Mouse (Mus musculus) c-Kit-positive CD71-positive TER-119-negative erythroid progenitor cells, embryonic 14.5 days (primary cell): ENCODE data around the gene 4930544D05Rik.
"Not testable (repeated sequence)": the region's sequence is repeated elsewhere in the genome, so short reads cannot be mapped to it uniquely, and the experiment has no call there.

Experiments used
- DNase-seq: peaks from one replicate; pipeline ENCODE4 v3.0.0-alpha.2; 2013; ENCODE audit warnings: low read depth

Gene 4930544D05Rik

GRCm38 (mm10) chr11:70615516-70616093 is at the start of gene 4930544D05Rik:
4930544D05Rik (plus strand) TSS chr11:70615848.
- DNase-seq, result no peak

DNA sequence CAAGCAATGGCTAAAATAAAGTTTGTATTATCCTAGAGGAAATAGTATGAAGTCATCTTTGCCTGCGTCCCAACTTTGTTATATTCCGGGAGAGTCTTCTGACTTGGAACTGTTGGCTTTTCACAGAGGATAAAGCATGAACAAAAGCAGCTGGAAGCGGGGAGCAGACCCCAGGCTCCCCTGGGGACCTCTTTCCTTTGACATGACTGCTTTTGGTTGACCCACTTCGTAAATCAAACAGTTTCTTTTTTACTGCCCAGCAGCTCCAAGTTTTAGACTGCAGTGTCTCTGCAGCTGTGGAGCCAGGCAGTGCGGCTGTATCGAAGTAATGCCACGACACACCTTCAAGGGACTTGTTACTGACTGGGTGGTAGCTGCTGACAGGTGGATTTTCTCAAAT is 49.1 kb upstream of the 4930544D05Rik start:
- DNase-seq, result no peak

DNA sequence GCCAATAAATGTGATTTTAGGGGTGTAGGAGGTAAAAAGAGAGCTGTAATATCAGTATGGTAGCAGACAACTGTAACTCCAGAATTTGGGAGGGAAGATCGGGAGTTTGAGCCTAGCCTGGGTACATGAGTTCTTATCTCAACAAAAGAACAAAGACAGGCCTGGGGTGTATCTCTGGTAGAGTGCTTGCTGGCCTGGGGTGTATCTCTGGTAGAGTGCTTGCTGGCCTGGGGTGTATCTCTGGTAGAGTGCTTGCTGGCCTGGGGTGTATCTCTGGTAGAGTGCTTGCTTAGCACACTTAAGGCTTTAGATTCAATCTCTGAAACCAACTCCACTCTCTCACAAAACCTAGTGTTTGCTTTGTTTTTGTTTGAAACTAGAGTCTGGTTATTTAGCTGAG is 45.0 kb upstream of the 4930544D05Rik start:
- not testable (repeated sequence) for DNase-seq

DNA sequence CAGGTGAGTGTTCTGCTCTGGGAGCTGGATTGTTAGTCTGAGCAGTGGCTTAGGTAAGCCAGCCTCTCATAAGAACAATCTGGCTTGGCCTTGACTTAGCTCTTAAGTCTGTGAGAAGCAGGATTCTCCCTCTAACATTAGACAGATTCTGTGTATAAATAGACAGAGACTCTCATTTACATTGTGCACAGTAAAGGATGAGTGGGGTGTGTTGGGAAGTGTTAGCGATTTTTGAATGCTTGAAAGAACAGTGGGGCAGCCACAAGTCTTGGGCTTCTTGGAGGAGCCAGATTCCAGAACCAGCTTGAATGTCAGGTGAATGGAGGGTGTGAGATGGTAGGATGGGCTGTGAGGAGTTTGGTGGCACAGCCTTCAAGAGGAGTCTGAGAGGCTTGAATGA is 44.0 kb upstream of the 4930544D05Rik start:
- no peak for DNase-seq

DNA sequence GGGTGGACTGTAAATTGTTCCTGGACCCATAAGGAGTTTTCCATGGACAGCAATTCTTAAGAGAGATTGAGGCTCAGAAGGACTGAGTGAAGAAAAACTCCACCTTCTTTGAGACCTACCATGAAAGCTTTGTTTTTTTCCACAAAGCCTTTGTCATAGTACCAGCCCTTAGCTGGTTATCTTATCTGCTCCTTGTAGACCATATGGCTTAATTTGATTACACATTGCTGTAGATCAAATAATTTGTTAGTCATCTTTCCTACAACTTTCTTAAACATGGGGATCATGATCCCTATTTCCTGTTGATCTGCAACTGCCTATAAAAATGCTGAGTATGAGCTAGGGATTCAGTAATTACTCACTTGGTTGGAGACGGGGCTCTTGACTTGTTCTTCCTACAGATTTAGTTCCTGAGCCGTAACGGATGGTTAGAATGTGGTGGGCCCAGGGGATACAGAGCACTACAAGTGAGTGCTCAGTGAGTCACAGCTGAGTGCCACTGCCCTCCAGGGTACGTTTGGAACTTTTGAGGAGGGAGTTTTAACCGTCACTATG is 43.2 kb upstream of the 4930544D05Rik start:
- DNase-seq, result no peak

GRCm38 (mm10) chr11:70573872-70574271 is 41.8 kb upstream of the 4930544D05Rik start:
- DNase-seq, result no peak

DNA sequence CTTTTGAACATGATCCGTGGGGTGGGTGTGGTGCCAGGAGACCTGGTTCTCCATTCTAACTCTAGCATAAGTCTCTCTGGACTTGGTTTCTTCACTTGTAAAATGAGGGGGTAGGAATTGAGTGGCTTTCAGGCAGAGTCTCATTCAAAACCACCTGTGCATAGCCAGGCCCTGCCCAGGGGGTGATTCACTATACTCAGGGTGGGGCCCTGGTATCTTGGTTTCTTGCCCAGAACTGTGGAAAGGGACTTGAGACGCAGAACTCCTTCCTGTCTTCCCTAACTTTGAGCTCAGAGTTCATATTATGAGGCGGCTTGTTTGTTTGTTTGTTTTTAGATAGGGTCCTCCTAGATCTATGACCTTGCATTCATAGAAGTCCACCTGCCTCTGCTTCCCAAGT is 38.4 kb upstream of the 4930544D05Rik start:
- no peak for DNase-seq

DNA sequence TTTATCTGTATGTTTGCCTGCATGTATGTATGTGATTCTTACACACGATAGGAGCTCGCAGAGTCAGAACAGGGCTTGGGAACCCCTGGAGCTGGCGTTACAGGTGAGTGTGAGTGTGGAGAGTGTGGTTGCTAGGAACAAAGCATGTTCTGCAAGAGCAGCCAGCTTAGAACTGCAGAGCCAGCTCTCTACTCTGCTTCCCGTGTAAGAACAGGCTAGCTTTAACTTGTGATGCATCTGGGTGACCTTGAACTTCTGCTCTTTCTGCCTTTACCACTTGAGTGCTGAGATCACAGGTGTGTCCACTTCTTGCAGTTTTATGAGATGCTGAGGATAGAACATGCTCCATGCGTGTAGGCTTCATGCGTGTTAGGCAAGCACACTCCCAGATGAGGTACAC is 36.7 kb upstream of the 4930544D05Rik start:
- no peak for DNase-seq

- no peak for DNase-seq
Observed at GRCm38 (mm10) chr11:70579710-70580357, 35.8 kb upstream of the 4930544D05Rik start.

GRCm38 (mm10) chr11:70580358-70580720 is 35.3 kb upstream of the 4930544D05Rik start:
- DNase-seq, result no peak

GRCm38 (mm10) chr11:70580921-70581320 is 34.7 kb upstream of the 4930544D05Rik start:
- no peak for DNase-seq

DNA sequence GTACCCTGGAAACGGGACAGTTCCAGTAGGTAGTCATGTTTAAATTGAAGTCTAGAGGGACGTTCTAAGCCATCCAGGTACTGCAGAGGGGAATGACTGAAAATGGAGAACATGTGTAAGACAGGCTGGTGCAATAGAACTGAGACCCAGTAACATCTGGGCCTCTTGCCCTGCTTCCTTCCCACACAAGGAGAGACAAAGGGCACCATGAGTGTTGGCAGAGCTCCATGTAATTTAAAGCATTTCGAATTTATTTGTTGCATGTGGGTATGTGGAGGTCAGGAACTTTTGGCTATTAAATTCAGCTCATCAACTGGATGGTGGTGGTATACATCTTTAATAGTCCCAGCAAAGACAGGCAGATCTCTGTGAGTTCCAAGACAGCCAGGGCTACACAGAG is 33.5 kb upstream of the 4930544D05Rik start:
- no peak for DNase-seq

DNA sequence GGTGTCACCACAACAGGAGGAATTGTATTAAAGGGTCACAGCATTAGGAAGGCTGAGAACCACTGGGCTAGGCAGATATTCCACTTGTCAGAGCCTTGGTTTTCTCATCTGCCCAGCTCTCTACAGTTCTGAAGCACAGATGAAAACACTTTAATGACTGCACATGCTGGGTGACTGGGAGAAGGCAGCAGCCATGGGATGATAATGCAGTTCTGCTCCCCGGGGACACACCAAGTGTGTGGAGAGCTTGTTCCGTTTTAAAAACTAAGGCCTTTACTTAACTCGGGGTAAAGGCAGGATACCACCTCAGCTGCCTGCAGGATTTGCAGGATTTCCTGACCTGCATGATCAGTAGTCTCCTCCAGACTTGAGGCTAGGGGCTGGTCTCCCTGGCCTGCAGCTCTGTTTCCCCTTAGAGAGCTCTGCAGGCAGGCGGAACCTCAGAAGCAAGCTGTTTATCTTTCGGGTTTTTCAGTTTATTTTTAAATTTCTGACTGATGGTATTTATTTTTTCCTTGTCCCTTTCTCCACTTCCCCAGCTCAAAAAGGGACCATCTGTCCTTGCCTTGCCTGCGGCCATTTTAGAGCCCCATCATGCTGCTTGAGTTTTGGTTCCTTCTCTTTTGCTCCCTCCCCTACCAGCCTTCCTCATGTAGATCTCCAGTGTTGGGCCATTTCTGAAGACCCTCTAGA is 32.5 kb upstream of the 4930544D05Rik start:
- DNase-seq, result no peak

- DNase-seq, result no peak
Observed at GRCm38 (mm10) chr11:70583775-70584174, 31.9 kb upstream of the 4930544D05Rik start.

- no peak for DNase-seq
Observed at GRCm38 (mm10) chr11:70585457-70585856, 30.2 kb upstream of the 4930544D05Rik start.

DNA sequence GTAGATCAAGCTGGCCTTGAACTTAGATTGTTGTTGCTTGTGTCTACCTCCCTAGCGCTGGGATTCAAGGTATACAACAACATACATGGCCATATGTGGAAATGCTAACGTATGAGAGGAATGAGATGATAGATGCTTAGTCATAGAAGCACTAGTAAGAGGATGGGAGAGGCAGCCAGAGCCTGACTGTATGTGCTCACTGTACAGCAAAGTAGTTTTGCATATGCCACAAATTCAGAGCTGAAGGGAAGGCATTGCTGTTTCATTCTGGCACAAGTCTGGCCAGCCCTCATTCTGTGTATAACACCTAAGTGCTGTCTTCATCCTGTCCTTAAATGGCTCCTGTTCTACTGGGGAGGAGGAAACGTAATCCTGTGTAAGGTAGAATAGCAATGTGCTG is 29.4 kb upstream of the 4930544D05Rik start:
- no peak for DNase-seq

DNA sequence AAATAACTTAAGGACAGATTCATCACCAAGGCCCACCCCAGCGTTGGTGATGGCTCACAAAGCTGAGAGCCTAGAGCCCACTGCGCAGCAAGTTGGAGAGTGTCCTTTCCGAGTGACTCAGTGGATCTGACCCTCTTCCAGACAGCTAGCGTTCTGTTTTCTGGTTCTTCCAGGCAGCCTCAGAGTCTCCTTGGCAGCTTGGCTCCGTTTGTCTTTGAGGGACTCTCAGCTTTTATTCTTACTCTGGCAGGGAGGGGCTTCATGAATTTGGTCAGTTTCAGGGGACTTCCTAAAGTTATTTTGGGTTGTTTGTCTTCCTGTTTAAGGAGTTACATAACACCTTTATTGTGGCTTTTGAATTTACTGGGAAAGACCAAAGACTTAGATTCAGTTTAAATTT is 28.7 kb upstream of the 4930544D05Rik start:
- no peak for DNase-seq

DNA sequence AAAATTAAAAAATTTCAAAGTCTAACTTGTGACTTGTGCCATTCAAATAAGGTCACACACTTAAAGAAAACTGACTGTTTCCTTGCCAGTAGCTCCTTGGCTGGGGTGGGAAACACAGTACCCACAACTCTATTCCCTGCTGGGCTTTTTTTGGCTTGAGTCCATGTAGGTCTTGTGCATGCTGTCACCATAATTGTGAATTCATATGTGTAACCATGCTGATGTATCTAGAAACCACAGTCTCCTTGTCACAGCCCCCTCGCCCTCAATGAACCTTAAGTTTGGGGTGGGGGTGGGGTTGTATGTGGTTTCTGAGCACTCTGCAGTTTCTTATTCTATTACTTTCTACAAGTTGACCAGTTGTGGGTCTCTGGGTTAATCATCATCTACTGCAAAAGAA is 23.9 kb upstream of the 4930544D05Rik start:
- DNase-seq, result no peak

GRCm38 (mm10) chr11:70594253-70594989 is 21.2 kb upstream of the 4930544D05Rik start:
- DNase-seq, result no peak

- DNase-seq, result no peak
Observed at GRCm38 (mm10) chr11:70595638-70596037, 20.0 kb upstream of the 4930544D05Rik start.

- no peak for DNase-seq
Observed at GRCm38 (mm10) chr11:70596094-70596493, 19.6 kb upstream of the 4930544D05Rik start.

- no peak for DNase-seq
Observed at GRCm38 (mm10) chr11:70597301-70597700, 18.3 kb upstream of the 4930544D05Rik start.
